Comparison of ENCODE assay signal across 30 mouse cellular contexts in genomic region chr12:55054551-55055241, GRCm38 (mm10). TPM values are rescaled to one million over a fixed set of nuclear protein-coding genes. Genes with fewer than 3 reads are reported as not detected.
DNase-seq lines count a peak whose midpoint lies in the region; ATAC-seq and TF ChIP-seq lines count a peak whose summit lies in the region.
"Had no signal": no experiment of that assay in that cellular context is flagged by ENCODE, and none has a peak within 500 bp of the region (broad histone marks: within the 10 kb centered on the region; RNA-seq: fewer than 3 reads in every experiment).

No protein-coding gene starts in this region.

- no peaks in the 10 kb centered on the region for H3K9me3 ChIP-seq in lung, postnatal 0 days (ENCODE audit: low read length)
- H3K9me3 ChIP-seq in intestine, postnatal 0 days (ENCODE audit: control insufficient read depth), result no peaks in the 10 kb centered on the region
- H3K9me3 ChIP-seq in liver, embryonic 15.5 days (replicated peaks), result no peaks in the 10 kb centered on the region
- H3K9me3 ChIP-seq: heart, embryonic 12.5 days; hindbrain, embryonic 13.5 days; limb, embryonic 10.5 days; limb, embryonic 15.5 days; megakaryocyte, embryonic 14.5 days; midbrain, embryonic 12.5 days; neural tube, embryonic 12.5 days had no signal

- no peak overlapping the region for H3K4me3 ChIP-seq in lung, postnatal 0 days (ENCODE audit: low read depth, low read length)
- H3K4me3 ChIP-seq in intestine, postnatal 0 days (ENCODE audit: low read depth, low read length), result no peak overlapping the region
- no peak overlapping the region for H3K4me3 ChIP-seq in liver, embryonic 15.5 days (replicated peaks)
- H3K4me3 ChIP-seq: gastrocnemius, adult 2 months; heart, adult 2 months; heart, embryonic 12.5 days; hindbrain, embryonic 13.5 days; limb, embryonic 10.5 days; limb, embryonic 15.5 days; megakaryocyte, embryonic 14.5 days; midbrain, embryonic 12.5 days; myocyte; neural tube, embryonic 12.5 days had no signal

- peak; percentile 63 for DNase-seq in lung, postnatal 0 days (ENCODE audit: low spot score)
- no peak for DNase-seq in lung, postnatal 10 days
- no peak for DNase-seq in adrenal gland, postnatal 25 days
- DNase-seq: adrenal gland, adult 2 months; B cell, adult 2 months; cerebellum, adult 8-10 months; cerebellum, postnatal 25 days; gastrocnemius, adult 2 months; heart, adult 2 months; heart, postnatal 4 days; kidney, adult 9 months; kidney, postnatal 10 days; layer of hippocampus, postnatal 36 days; lung, postnatal 36 days; right cerebral cortex, adult 18-20 months; thymus, adult 2 months; thymus, postnatal 36 days had no signal

- H3K9ac ChIP-seq in lung, postnatal 0 days (replicated peaks; ENCODE audit: low read depth), result no peak overlapping the region
- H3K9ac ChIP-seq in intestine, postnatal 0 days (ENCODE audit: low read depth, low read length), result no peak overlapping the region
- H3K9ac ChIP-seq in liver, embryonic 15.5 days, result peak overlapping the region; percentile 2; the same call in 1 of the 2 replicates
- H3K9ac ChIP-seq: heart, embryonic 12.5 days; hindbrain, embryonic 13.5 days; limb, embryonic 15.5 days; midbrain, embryonic 12.5 days; neural tube, embryonic 12.5 days had no signal

- no peak overlapping the region for H3K4me2 ChIP-seq in lung, postnatal 0 days (replicated peaks; ENCODE audit: low read depth, low read length)
- H3K4me2 ChIP-seq in intestine, postnatal 0 days (replicated peaks; ENCODE audit: low read depth), result no peak overlapping the region
- no peak overlapping the region for H3K4me2 ChIP-seq in liver, embryonic 15.5 days
- H3K4me2 ChIP-seq: heart, embryonic 12.5 days; hindbrain, embryonic 13.5 days; limb, embryonic 15.5 days; midbrain, embryonic 12.5 days; neural tube, embryonic 12.5 days had no signal

- TF ChIP-seq CTCF in lung, postnatal 0 days (IDR thresholded peaks at IDR 0.05), result no peak
- 0 out of 2 replicates have a peak, but pooled peaks have one; percentile 24 for TF ChIP-seq CTCF in intestine, postnatal 0 days (IDR thresholded peaks at IDR 0.05; ENCODE audit: low read depth)

- H3K36me3 ChIP-seq in lung, postnatal 0 days (ENCODE audit: insufficient read depth, low read length), result peaks cover 4% of the 10 kb centered on the region; the same call in 1 of the 2 replicates
- peaks cover 12% of the 10 kb centered on the region for H3K36me3 ChIP-seq in intestine, postnatal 0 days (ENCODE audit: control insufficient read depth, insufficient read depth)
- peaks cover 21% of the 10 kb centered on the region for H3K36me3 ChIP-seq in liver, embryonic 15.5 days (replicated peaks)

- no peak overlapping the region for H3K27ac ChIP-seq in lung, postnatal 0 days (ENCODE audit: low read length)
- H3K27ac ChIP-seq in intestine, postnatal 0 days (ENCODE audit: low read depth, low read length), result no peak overlapping the region
- H3K27ac ChIP-seq in liver, embryonic 15.5 days (replicated peaks), result peak overlapping the region; percentile 78
- H3K27ac ChIP-seq: gastrocnemius, adult 2 months; heart, adult 2 months; hindbrain, embryonic 13.5 days; limb, embryonic 10.5 days; limb, embryonic 15.5 days; midbrain, embryonic 12.5 days; neural tube, embryonic 12.5 days had no signal

- no peaks in the 10 kb centered on the region; the same call in 1 of the 2 replicates for H3K4me1 ChIP-seq in lung, postnatal 0 days (ENCODE audit: insufficient read depth, low read depth, low read length)
- no peaks in the 10 kb centered on the region for H3K4me1 ChIP-seq in intestine, postnatal 0 days (replicated peaks; ENCODE audit: control insufficient read depth, insufficient read depth, low read length)
- H3K4me1 ChIP-seq in liver, embryonic 15.5 days (replicated peaks), result peaks cover 85% of the 10 kb centered on the region
- H3K4me1 ChIP-seq: hindbrain, embryonic 13.5 days; limb, embryonic 10.5 days; limb, embryonic 15.5 days; midbrain, embryonic 12.5 days; neural tube, embryonic 12.5 days had no signal

- TF ChIP-seq EP300 in lung, postnatal 0 days (IDR thresholded peaks at IDR 0.05), result 0 out of 2 replicates have a peak, but pooled peaks have one; percentile 32

- 52% methylated on average over 2 of the region's 2 CpGs for WGBS in lung, postnatal 0 days
- 28% methylated on average over 2 of the region's 2 CpGs for WGBS in intestine, postnatal 0 days
- 53% methylated on average over 2 of the region's 2 CpGs for WGBS in liver, embryonic 15.5 days (ENCODE audit: insufficient replicate concordance)

- ATAC-seq in lung, postnatal 0 days, result 0 out of 2 replicates have a peak, but pooled peaks have one; percentile 11
- peak; percentile 10; the same call in 1 of the 2 replicates for ATAC-seq in intestine, postnatal 0 days
- no peak for ATAC-seq in liver, embryonic 15.5 days (ENCODE audit: insufficient read depth)
- no peak for ATAC-seq in erythroid progenitor cell, adult 5-6 weeks (replicated peaks; ENCODE audit: low FRiP score, poor library complexity, severe bottlenecking)
- ATAC-seq: activated CD4-positive, CD25-positive, alpha-beta regulatory T cell, adult 4 months; forebrain, embryonic 14.5 days had no signal

- H3K27me3 ChIP-seq in lung, postnatal 0 days (replicated peaks; ENCODE audit: insufficient read depth, low read length), result no peaks in the 10 kb centered on the region
- H3K27me3 ChIP-seq in intestine, postnatal 0 days (replicated peaks; ENCODE audit: control insufficient read depth, insufficient read depth, low read length), result no peaks in the 10 kb centered on the region
- no peaks in the 10 kb centered on the region for H3K27me3 ChIP-seq in liver, embryonic 15.5 days
- H3K27me3 ChIP-seq: heart, embryonic 12.5 days; hindbrain, embryonic 13.5 days; limb, embryonic 15.5 days; megakaryocyte, embryonic 14.5 days; midbrain, embryonic 12.5 days; neural tube, embryonic 12.5 days had no signal

RNA-seq across cellular contexts. Expression of gene 2700097O09Rik, which starts 25.2 kb away (rescaled TPM):
- 14.4 and 14.6 TPM in 2 replicates for polyA plus RNA-seq in lung, postnatal 0 days (2015; fragmentation: Nextera tagmentation; extraction: Ambion mirVana)
- 10.1 TPM in 2 replicates for polyA plus RNA-seq in intestine, postnatal 0 days (2015; fragmentation: Nextera tagmentation; extraction: Ambion mirVana)
- 30.8 and 31.5 TPM in 2 replicates for polyA plus RNA-seq in liver, embryonic 15.5 days (2015; fragmentation: Nextera tagmentation; extraction: Ambion mirVana)
- total RNA-seq in adrenal gland, postnatal 25 days (2021), result 11.5 and 15.7 TPM in 2 replicates
- 9.7 and 27.2 TPM in 2 replicates for total RNA-seq in erythroid progenitor cell, adult 5-6 weeks (2015; ENCODE audit: low replicate concordance)
- total RNA-seq in erythroid progenitor cell, adult 5-6 weeks (2017; ENCODE audit: low replicate concordance), result 6.7 and 9.9 TPM in 2 replicates

RNA-seq across cellular contexts. Expression of gene Srp54a, which starts 25.4 kb away (rescaled TPM):
- 124 and 130 TPM in 2 replicates for polyA plus RNA-seq in lung, postnatal 0 days (2015; fragmentation: Nextera tagmentation; extraction: Ambion mirVana)
- 106 and 107 TPM in 2 replicates for polyA plus RNA-seq in intestine, postnatal 0 days (2015; fragmentation: Nextera tagmentation; extraction: Ambion mirVana)
- polyA plus RNA-seq in liver, embryonic 15.5 days (2015; fragmentation: Nextera tagmentation; extraction: Ambion mirVana), result 70.0 and 77.5 TPM in 2 replicates
- 131 and 173 TPM in 2 replicates for total RNA-seq in adrenal gland, postnatal 25 days (2021)
- 44.0 and 56.9 TPM in 2 replicates for total RNA-seq in erythroid progenitor cell, adult 5-6 weeks (2015; ENCODE audit: low replicate concordance)
- 84.2 and 116 TPM in 2 replicates for total RNA-seq in erythroid progenitor cell, adult 5-6 weeks (2017; ENCODE audit: low replicate concordance)

RNA-seq across cellular contexts. Expression of gene Baz1a, which starts 40.5 kb away (rescaled TPM):
- 17.5 and 20.7 TPM in 2 replicates for polyA plus RNA-seq in lung, postnatal 0 days (2015; fragmentation: Nextera tagmentation; extraction: Ambion mirVana)
- polyA plus RNA-seq in intestine, postnatal 0 days (2015; fragmentation: Nextera tagmentation; extraction: Ambion mirVana), result 15.2 and 15.3 TPM in 2 replicates
- 28.8 and 32.2 TPM in 2 replicates for polyA plus RNA-seq in liver, embryonic 15.5 days (2015; fragmentation: Nextera tagmentation; extraction: Ambion mirVana)
- 23.6 and 28.0 TPM in 2 replicates for total RNA-seq in adrenal gland, postnatal 25 days (2021)
- 176 and 191 TPM in 2 replicates for total RNA-seq in erythroid progenitor cell, adult 5-6 weeks (2015; ENCODE audit: low replicate concordance)
- 72.9 and 78.6 TPM in 2 replicates for total RNA-seq in erythroid progenitor cell, adult 5-6 weeks (2017; ENCODE audit: low replicate concordance)

Comparison
In these comparisons a context has a peak if more than half of its experiments do, and no peak if none do; other contexts are left out.
1. ATAC-seq: peak in lung, postnatal 0 days (single experiment) and intestine, postnatal 0 days (single experiment); none in liver, embryonic 15.5 days (single experiment) and erythroid progenitor cell, adult 5-6 weeks (single experiment).